12 mouse cellular contexts compared by ENCODE assay signal in genomic region chr3:34577115-34577514, GRCm38 (mm10).
"Had no signal": no experiment of that assay in that cellular context is flagged by ENCODE, and none has a peak within 500 bp of the region (broad histone marks: within the 10 kb centered on the region; RNA-seq: fewer than 3 reads in every experiment).

No protein-coding gene starts in this region.

- H3K27ac ChIP-seq: kidney, postnatal 0 days; layer of hippocampus, adult 2 months; limb, embryonic 12.5 days; liver, embryonic 13.5 days; lung, embryonic 15.5 days; stomach, postnatal 0 days had no signal

- H3K4me1 ChIP-seq: limb, embryonic 12.5 days; liver, embryonic 13.5 days; lung, embryonic 15.5 days had no signal

- ATAC-seq: liver, postnatal 0 days had no signal

- H3K9ac ChIP-seq: limb, embryonic 12.5 days; liver, embryonic 13.5 days; liver, postnatal 0 days; lung, embryonic 15.5 days had no signal

- H3K9me3 ChIP-seq: limb, embryonic 12.5 days; liver, embryonic 13.5 days; lung, embryonic 15.5 days had no signal

- H3K4me2 ChIP-seq: limb, embryonic 12.5 days; liver, embryonic 13.5 days; lung, embryonic 15.5 days had no signal

- DNase-seq: kidney, adult 9 months; kidney, postnatal 36 days; liver; liver, embryonic 13.5 days; liver, postnatal 0 days; lung, postnatal 14 days; thymus, postnatal 14 days had no signal

- H3K36me3 ChIP-seq: limb, embryonic 12.5 days; liver, embryonic 13.5 days; lung, embryonic 15.5 days had no signal

- H3K27me3 ChIP-seq: liver, embryonic 13.5 days; lung, embryonic 15.5 days had no signal

- H3K4me3 ChIP-seq: layer of hippocampus, adult 2 months; limb, embryonic 12.5 days; liver, embryonic 13.5 days; lung, embryonic 15.5 days had no signal
